Mouse (Mus musculus): ENCODE measurements around the gene Cfap52. TPM values are rescaled to one million over a fixed set of nuclear protein-coding genes. Genes with fewer than 3 reads are reported as not detected.

The Cfap52 gene
- total RNA-seq, 2 experiments from 2014 or later, result not detected

GRCm38 (mm10) chr11:67948229-67948628 lies 17.2 kb downstream of the Cfap52 start:
- no peak for ATAC-seq (replicated peaks; ENCODE audit: low FRiP score, low TSS enrichment, poor library complexity, severe bottlenecking)

- no peak for ATAC-seq (replicated peaks; ENCODE audit: low FRiP score, low TSS enrichment, poor library complexity, severe bottlenecking)
Measured at GRCm38 (mm10) chr11:67932156-67932555, 33.3 kb downstream of the Cfap52 start.

GRCm38 (mm10) chr11:67926348-67927055 lies 38.9 kb downstream of the Cfap52 start:
- ATAC-seq (replicated peaks; ENCODE audit: low FRiP score, low TSS enrichment, poor library complexity, severe bottlenecking), result no peak

- ATAC-seq (replicated peaks; ENCODE audit: low FRiP score, low TSS enrichment, poor library complexity, severe bottlenecking), result no peak
Measured at GRCm38 (mm10) chr11:67925000-67925399, 40.5 kb downstream of the Cfap52 start.

GRCm38 (mm10) chr11:67923720-67924119 lies 41.7 kb downstream of the Cfap52 start:
- ATAC-seq (replicated peaks; ENCODE audit: low FRiP score, low TSS enrichment, poor library complexity, severe bottlenecking), result no peak

- peak; percentile 72 for ATAC-seq (replicated peaks; ENCODE audit: low FRiP score, low TSS enrichment, poor library complexity, severe bottlenecking)
Measured at GRCm38 (mm10) chr11:67922755-67923125, 42.7 kb downstream of the Cfap52 start.

- peak; percentile 43; the same call in 1 of the 2 replicates for ATAC-seq (replicated peaks; ENCODE audit: low FRiP score, low TSS enrichment, poor library complexity, severe bottlenecking)
Measured at GRCm38 (mm10) chr11:67921827-67922754, 43.4 kb downstream of the Cfap52 start, which contains the start of gene Usp43. TSS of gene Usp43 (minus strand) at chr11:67922153.

- ATAC-seq (replicated peaks; ENCODE audit: low FRiP score, low TSS enrichment, poor library complexity, severe bottlenecking), result 0 out of 2 replicates have a peak, but pooled peaks have one; percentile 24
Measured at GRCm38 (mm10) chr11:67921091-67921826, 44.2 kb downstream of the Cfap52 start.

- no peak for ATAC-seq (replicated peaks; ENCODE audit: low FRiP score, low TSS enrichment, poor library complexity, severe bottlenecking)
Measured at GRCm38 (mm10) chr11:67920226-67920960, 45.1 kb downstream of the Cfap52 start.

- ATAC-seq (replicated peaks; ENCODE audit: low FRiP score, low TSS enrichment, poor library complexity, severe bottlenecking), result no peak
Measured at GRCm38 (mm10) chr11:67919593-67919992, 45.9 kb downstream of the Cfap52 start.

- no peak for ATAC-seq (replicated peaks; ENCODE audit: low FRiP score, low TSS enrichment, poor library complexity, severe bottlenecking)
Measured at GRCm38 (mm10) chr11:67917126-67917525, 48.3 kb downstream of the Cfap52 start.

GRCm38 (mm10) chr11:67911074-67911473 lies 54.4 kb downstream of the Cfap52 start:
- ATAC-seq (replicated peaks; ENCODE audit: low FRiP score, low TSS enrichment, poor library complexity, severe bottlenecking), result no peak

GRCm38 (mm10) chr11:67903756-67904155 lies 61.7 kb downstream of the Cfap52 start:
- ATAC-seq (replicated peaks; ENCODE audit: low FRiP score, low TSS enrichment, poor library complexity, severe bottlenecking), result no peak

- ATAC-seq (replicated peaks; ENCODE audit: low FRiP score, low TSS enrichment, poor library complexity, severe bottlenecking), result peak; percentile 71; the same call in 1 of the 2 replicates
Measured at GRCm38 (mm10) chr11:67897064-67897560, 68.3 kb downstream of the Cfap52 start.

- ATAC-seq (replicated peaks; ENCODE audit: low FRiP score, low TSS enrichment, poor library complexity, severe bottlenecking), result no peak
Measured at GRCm38 (mm10) chr11:67895641-67896040, 69.8 kb downstream of the Cfap52 start.

- ATAC-seq (replicated peaks; ENCODE audit: low FRiP score, low TSS enrichment, poor library complexity, severe bottlenecking), result no peak
Measured at GRCm38 (mm10) chr11:67888521-67888920, 76.9 kb downstream of the Cfap52 start.

GRCm38 (mm10) chr11:67885921-67886320 lies 79.5 kb downstream of the Cfap52 start:
- no peak for ATAC-seq (replicated peaks; ENCODE audit: low FRiP score, low TSS enrichment, poor library complexity, severe bottlenecking)
